Mouse (Mus musculus) forebrain, postnatal 0 days (tissue): ENCODE results near the gene Gpatch11. TPM values are rescaled to one million over a fixed set of nuclear protein-coding genes. Genes with fewer than 3 reads are reported as not detected.
"Not testable (repeated sequence)": the region's sequence is repeated elsewhere in the genome, so short reads cannot be mapped to it uniquely, and the experiment has no call there.

Source experiments
- ATAC-seq: fragments of 200-750 bp; cut with Nextera tagmentation; 2 replicates; pipeline ENCODE4 v1.8.0; 2017; ENCODE audit warnings: mild to moderate bottlenecking, moderate library complexity
- DNase-seq: peaks from one replicate; pipeline ENCODE4 v3.0.0-alpha.2; 2015
- H3K27ac ChIP-seq: fragments of 300-500 bp; sonication (generic); 2 replicates; pipeline ENCODE4 v1.5.1; 2014; ENCODE audit warnings: low read depth, mild to moderate bottlenecking, antibody characterized with exemption, low read length, moderate library complexity, mixed read lengths
- H3K27me3 ChIP-seq: fragments of 300-500 bp; sonication (generic); 2 replicates; pipeline ENCODE4 v1.6.1; 2014; ENCODE audit warnings: mild to moderate bottlenecking, low read length, mixed read lengths; ENCODE audit not compliant: insufficient read depth
- H3K36me3 ChIP-seq: fragments of 300-500 bp; sonication (generic); 2 replicates; pipeline ENCODE4 v1.6.1; 2014; ENCODE audit warnings: mild to moderate bottlenecking, moderate library complexity; ENCODE audit not compliant: insufficient read depth
- H3K4me1 ChIP-seq: fragments of 300-500 bp; sonication (generic); 2 replicates; pipeline ENCODE4 v1.6.1; 2014; ENCODE audit warnings: antibody characterized with exemption; ENCODE audit not compliant: insufficient read depth
- H3K4me2 ChIP-seq: fragments of 300-500 bp; sonication (generic); 2 replicates; pipeline ENCODE4 v1.6.1; 2014; ENCODE audit warnings: low read depth, mild to moderate bottlenecking, moderate library complexity
- H3K4me3 ChIP-seq: fragments of 300-500 bp; sonication (generic); 2 replicates; pipeline ENCODE4 v1.5.1; 2014; ENCODE audit warnings: low read depth, low read length, mixed read lengths
- H3K9ac ChIP-seq: fragments of 300-500 bp; sonication (generic); 2 replicates; pipeline ENCODE4 v1.6.1; 2014; ENCODE audit warnings: mild to moderate bottlenecking
- H3K9me3 ChIP-seq: fragments of 300-500 bp; sonication (generic); 2 replicates; pipeline ENCODE4 v1.6.1; 2016; ENCODE audit warnings: low read length
- CTCF ChIP-seq: sonication (generic); IDR thresholded peaks from 2 replicates; pipeline ENCODE4 v1.5.1; 2016; ENCODE audit warnings: antibody characterized with exemption, control low read depth, low read depth
- WGBS: fragments of 180-500 bp; shearing (Covaris S2); extraction: QIAGEN DNeasy Blood & Tissue Kit; methylation state at CpG from one replicate; pipeline ENCODE4 v1.1.7; 2014; 5-methylcytosine and 5-hydroxymethylcytosine counted together
- polyA plus RNA-seq: library from polyadenylated mRNA; unstranded; fragments of >200 nt; fragmentation: Nextera tagmentation; extraction: Ambion mirVana; gene quantifications from 2 replicates; pipeline ENCODE4 v1.2.1, GENCODE M21; 2015
- total RNA-seq: library from RNA; depleted of rRNA; stranded (reverse); fragments of >200 nt; gene quantifications from 2 replicates; pipeline ENCODE4 v1.2.3, GENCODE M21; 2014; rRNA removed

The Gpatch11 gene
- total RNA-seq, result 25.7 and 26.2 TPM in 2 replicates
- 52.3 and 53.8 TPM in 2 replicates for polyA plus RNA-seq

- Histone ChIP-seq H3K4me1 (0 out of 2 replicates have a peak, but pooled peaks cover 8% of the 10 kb centered on the region), H3K27ac (peak within 1 kb of the TSS; percentile 74), H3K9me3 (no peaks in the 10 kb centered on the region), H3K9ac (peak within 1 kb of the TSS; percentile 70), H3K36me3 (peaks cover 34% of the 10 kb centered on the region), H3K4me2 (peak within 1 kb of the TSS; percentile 82), H3K4me3 (peak within 1 kb of the TSS; percentile 70), H3K27me3 (no peaks in the 10 kb centered on the region)
- no peak for TF ChIP-seq CTCF
- WGBS, result under 1% methylated on average over 81 of the region's 81 CpGs
- peak; percentile 99 for DNase-seq
- peak; percentile 96 for ATAC-seq
Measured at GRCm38 (mm10) chr17:78834856-78835835, at the start of gene Gpatch11, which contains the start of gene Heatr5b. Gpatch11 (plus strand) TSS chr17:78835567. Heatr5b (minus strand) TSS chr17:78835364.

DNA sequence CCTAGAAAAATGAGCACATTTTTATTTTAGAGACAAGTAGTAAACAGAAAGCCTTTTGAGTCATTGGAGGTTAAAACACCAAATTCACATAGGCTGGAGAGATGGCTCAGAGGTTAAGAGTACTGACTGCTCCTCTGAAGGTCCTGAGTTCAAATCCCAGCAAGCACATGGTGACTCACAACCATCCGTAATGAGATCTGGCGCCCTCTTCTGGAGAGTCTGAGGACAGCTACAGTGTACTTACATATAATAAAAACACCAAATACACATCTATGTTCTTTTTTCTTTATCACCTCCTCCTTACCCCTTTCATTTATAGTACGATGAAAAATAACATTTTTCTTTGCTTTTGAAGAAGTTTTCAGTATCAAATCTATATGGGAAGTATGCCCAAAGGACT, 47.1 kb upstream of the Gpatch11 start:
- peaks cover 27% of the 10 kb centered on the region for H3K36me3 ChIP-seq
- H3K27ac ChIP-seq, ATAC-seq, DNase-seq, H3K4me2 ChIP-seq, H3K4me1 ChIP-seq, H3K4me3 ChIP-seq, H3K27me3 ChIP-seq, H3K9ac ChIP-seq, H3K9me3 ChIP-seq: not testable (repeated sequence)
- WGBS, result 83% methylated on average over 3 of the region's 3 CpGs
- TF ChIP-seq CTCF, result 0 out of 2 replicates have a peak, but pooled peaks have one; percentile 14

- Histone ChIP-seq H3K27ac (no peak overlapping the region), H3K36me3 (peaks cover 41% of the 10 kb centered on the region), H3K27me3 (no peaks in the 10 kb centered on the region), H3K9ac (no peak overlapping the region), H3K4me3 (no peak overlapping the region), H3K4me1 (no peaks in the 10 kb centered on the region), H3K9me3 (no peaks in the 10 kb centered on the region), H3K4me2 (no peak overlapping the region)
- no peak for TF ChIP-seq CTCF
- ATAC-seq (no peak), DNase-seq (no peak)
- 59% methylated on average over 7 of the region's 7 CpGs for WGBS
Measured at GRCm38 (mm10) chr17:78791068-78791689, 44.2 kb upstream of the Gpatch11 start.

DNA sequence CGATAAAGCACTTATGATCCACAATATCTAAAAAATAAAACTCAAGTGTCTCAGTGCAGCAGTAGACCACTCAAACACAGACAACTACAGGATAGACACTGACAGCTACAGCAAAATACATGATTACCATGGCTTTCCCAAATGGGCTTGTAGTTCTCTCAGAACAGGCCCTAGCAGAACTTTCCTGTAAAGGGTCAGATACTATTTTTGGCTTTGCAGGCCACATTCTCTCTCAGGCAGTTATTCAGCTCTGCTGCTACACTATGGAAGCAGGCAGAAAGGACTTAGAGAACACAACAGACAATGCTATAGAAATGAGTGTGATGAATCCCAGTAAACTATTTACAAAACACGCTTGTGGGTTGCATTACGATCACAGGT, 43.7 kb upstream of the Gpatch11 start:
- Histone ChIP-seq H3K4me3 (no peak overlapping the region), H3K27me3 (no peaks in the 10 kb centered on the region), H3K36me3 (peaks cover 46% of the 10 kb centered on the region), H3K4me1 (no peaks in the 10 kb centered on the region), H3K9ac (no peak overlapping the region), H3K27ac (no peak overlapping the region), H3K9me3 (no peaks in the 10 kb centered on the region), H3K4me2 (no peak overlapping the region)
- ATAC-seq, result no peak
- DNase-seq, result no peak
- WGBS, result 83% methylated on average over 3 of the region's 3 CpGs
- no peak for TF ChIP-seq CTCF

- H3K27ac ChIP-seq, result no peak overlapping the region
- no peak overlapping the region for H3K9ac ChIP-seq
- no peaks in the 10 kb centered on the region for H3K9me3 ChIP-seq
- peaks cover 46% of the 10 kb centered on the region for H3K36me3 ChIP-seq
- DNase-seq (no peak), ATAC-seq (no peak)
- TF ChIP-seq CTCF, result no peak
- no peak overlapping the region for H3K4me3 ChIP-seq
- H3K4me1 ChIP-seq, result no peaks in the 10 kb centered on the region
- WGBS, result 78% methylated on average over 3 of the region's 3 CpGs
- no peak overlapping the region for H3K4me2 ChIP-seq
- H3K27me3 ChIP-seq, result no peaks in the 10 kb centered on the region
Measured at GRCm38 (mm10) chr17:78792122-78792521, 43.2 kb upstream of the Gpatch11 start.

DNA sequence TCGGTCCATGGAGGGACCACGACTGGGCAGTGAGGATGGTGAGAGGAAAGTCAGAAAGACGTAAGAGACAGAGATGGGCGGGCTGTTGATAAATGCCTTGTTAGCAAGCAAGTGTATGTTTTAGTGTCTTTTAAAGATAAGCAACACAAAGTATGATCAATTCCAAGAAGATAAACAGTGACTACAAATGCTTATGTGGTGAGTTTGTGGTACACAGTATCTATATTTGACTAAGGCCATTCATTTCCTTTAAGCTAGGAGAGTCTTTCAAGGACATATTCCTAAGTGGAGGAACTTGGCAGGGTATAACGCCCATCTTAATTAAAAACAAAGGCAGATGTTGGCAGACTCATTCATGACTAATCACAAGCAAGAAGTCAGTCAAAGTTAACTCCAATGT, 41.0 kb upstream of the Gpatch11 start:
- DNase-seq, result no peak
- 87% methylated on average over 5 of the region's 5 CpGs for WGBS
- H3K36me3 ChIP-seq, result peaks cover 58% of the 10 kb centered on the region

More for the DNA sequence above, 41.0 kb upstream of the Gpatch11 start:
- Histone ChIP-seq H3K4me2 (no peak overlapping the region), H3K27me3 (no peaks in the 10 kb centered on the region), H3K4me1 (no peaks in the 10 kb centered on the region), H3K27ac (no peak overlapping the region), H3K4me3 (no peak overlapping the region), H3K9me3 (no peaks in the 10 kb centered on the region), H3K9ac (no peak overlapping the region)
- no peak for TF ChIP-seq CTCF
- ATAC-seq, result no peak
